Mouse (Mus musculus): ENCODE measurements around the gene Noxo1. TPM values are rescaled to one million over a fixed set of nuclear protein-coding genes. Genes with fewer than 3 reads are reported as not detected.
"Not testable (repeated sequence)": the region's sequence is repeated elsewhere in the genome, so short reads cannot be mapped to it uniquely, and the experiment has no call there.

The Noxo1 gene
- total RNA-seq (2022) = under 1 TPM; 0.22 to 0.70 (median 0.42) TPM

- peak; percentile 80 to 84 for DNase-seq (ENCODE audit: low spot score in 2 of 2)
These were observed at the start of gene Noxo1, which contains the start of gene Gfer for GRCm38 (mm10) chr17:24696011-24696697. TSS of gene Noxo1 (plus strand) at chr17:24696234. TSS of gene Gfer (minus strand) at chr17:24696156.

GRCm38 (mm10) chr17:24646381-24646780, 49.7 kb upstream of the Noxo1 start:
- DNase-seq (ENCODE audit: low spot score in 2 of 2) = no peak

GRCm38 (mm10) chr17:24647493-24647892, 48.5 kb upstream of the Noxo1 start:
- no peak for DNase-seq (ENCODE audit: low spot score in 2 of 2)

GRCm38 (mm10) chr17:24648731-24649377, 47.2 kb upstream of the Noxo1 start:
- no peak for DNase-seq (ENCODE audit: low spot score in 2 of 2)

GRCm38 (mm10) chr17:24649581-24650069, 46.4 kb upstream of the Noxo1 start:
- DNase-seq (ENCODE audit: low spot score in 2 of 2) = no peak

- DNase-seq (ENCODE audit: low spot score in 2 of 2) = no peak
These were observed 45.9 kb upstream of the Noxo1 start, which contains the start of gene Slc9a3r2 for GRCm38 (mm10) chr17:24650070-24650616. TSS of gene Slc9a3r2 (minus strand) at chr17:24650327.

- no peak for DNase-seq (ENCODE audit: low spot score in 2 of 2)
These were observed 45.3 kb upstream of the Noxo1 start for GRCm38 (mm10) chr17:24650766-24651165.

GRCm38 (mm10) chr17:24651835-24652234, 44.2 kb upstream of the Noxo1 start:
- DNase-seq (ENCODE audit: low spot score in 2 of 2) = no peak

GRCm38 (mm10) chr17:24653967-24654710, 41.9 kb upstream of the Noxo1 start:
- peak in 1 of 2 experiments; percentile 44 for DNase-seq (ENCODE audit: low spot score in 2 of 2)

- no peak for DNase-seq (ENCODE audit: low spot score in 2 of 2)
These were observed 41.1 kb upstream of the Noxo1 start for GRCm38 (mm10) chr17:24654969-24655368.

GRCm38 (mm10) chr17:24658017-24658758, 37.8 kb upstream of the Noxo1 start, which contains the start of gene Npw:
TSS of gene Npw (minus strand) at chr17:24658457.
- no peak for DNase-seq (ENCODE audit: low spot score in 2 of 2)

- not testable (repeated sequence) for DNase-seq (ENCODE audit: low spot score in 2 of 2)
These were observed 29.0 kb upstream of the Noxo1 start for GRCm38 (mm10) chr17:24667011-24667410.

- peak in 1 of 2 experiments; percentile 40 for DNase-seq (ENCODE audit: low spot score in 2 of 2)
These were observed 28.6 kb upstream of the Noxo1 start for GRCm38 (mm10) chr17:24667416-24667815.

GRCm38 (mm10) chr17:24669214-24669544, 26.9 kb upstream of the Noxo1 start:
- DNase-seq (ENCODE audit: low spot score in 2 of 2) = not testable (repeated sequence)

GRCm38 (mm10) chr17:24669545-24670245, 26.3 kb upstream of the Noxo1 start, which contains the start of gene Zfp598:
TSS of gene Zfp598 (plus strand) at chr17:24669687.
- peak; percentile 89 to 91 for DNase-seq (ENCODE audit: low spot score in 2 of 2)

GRCm38 (mm10) chr17:24670246-24670844, 25.7 kb upstream of the Noxo1 start:
- DNase-seq (ENCODE audit: low spot score in 2 of 2) = no peak

GRCm38 (mm10) chr17:24671346-24671745, 24.7 kb upstream of the Noxo1 start:
- DNase-seq (ENCODE audit: low spot score in 2 of 2) = no peak

- DNase-seq (ENCODE audit: low spot score in 2 of 2) = no peak
These were observed 23.9 kb upstream of the Noxo1 start for GRCm38 (mm10) chr17:24672141-24672540.

- no peak for DNase-seq (ENCODE audit: low spot score in 2 of 2)
These were observed 21.8 kb upstream of the Noxo1 start for GRCm38 (mm10) chr17:24674277-24674676.

- no peak for DNase-seq (ENCODE audit: low spot score in 2 of 2)
These were observed 19.8 kb upstream of the Noxo1 start for GRCm38 (mm10) chr17:24676187-24676586.
